Mouse (Mus musculus) midbrain, embryonic 16.5 days (tissue): ENCODE data around the gene Rnf227. TPM values are rescaled to one million over a fixed set of nuclear protein-coding genes. Genes with fewer than 3 reads are reported as not detected.

ENCODE experiments used
- ATAC-seq: fragments of 200-750 bp; cut with Nextera tagmentation; 2 replicates; pipeline ENCODE4 v1.8.0; 2017; ENCODE audit warnings: moderate TSS enrichment
- H3K27ac ChIP-seq: fragments of 300-500 bp; sonication (generic); 2 replicates; pipeline ENCODE4 v1.5.1; 2014; ENCODE audit warnings: mild to moderate bottlenecking, low read length, mixed read lengths
- H3K27me3 ChIP-seq: fragments of 300-500 bp; sonication (generic); 2 replicates; pipeline ENCODE4 v1.6.1; 2014; ENCODE audit warnings: low read depth, low read length, mixed read lengths; ENCODE audit not compliant: control insufficient read depth, insufficient read depth
- H3K36me3 ChIP-seq: fragments of 300-500 bp; sonication (generic); 2 replicates; pipeline ENCODE4 v1.6.1; 2014; ENCODE audit warnings: mild to moderate bottlenecking, low read length, moderate library complexity, mixed read lengths; ENCODE audit not compliant: control insufficient read depth, insufficient read depth
- H3K4me1 ChIP-seq: fragments of 300-500 bp; sonication (generic); 2 replicates; pipeline ENCODE4 v1.6.1; 2014; ENCODE audit warnings: mild to moderate bottlenecking, low read length, mixed read lengths; ENCODE audit not compliant: control insufficient read depth, insufficient read depth
- H3K4me2 ChIP-seq: fragments of 300-500 bp; sonication (generic); 2 replicates; pipeline ENCODE4 v1.6.1; 2014; ENCODE audit warnings: mild to moderate bottlenecking, low read length, mixed read lengths
- H3K4me3 ChIP-seq: fragments of 300-500 bp; sonication (generic); 2 replicates; pipeline ENCODE4 v1.5.1; 2014; ENCODE audit warnings: low read depth, mild to moderate bottlenecking, low read length, moderate library complexity, mixed read lengths
- H3K9ac ChIP-seq: fragments of 300-500 bp; sonication (generic); 2 replicates; pipeline ENCODE4 v1.6.1; 2014; ENCODE audit warnings: low read depth, low read length, mixed read lengths
- H3K9me3 ChIP-seq: fragments of 300-500 bp; sonication (generic); replicated peaks from 2 replicates; pipeline ENCODE4 v1.6.1; 2014; ENCODE audit warnings: mild to moderate bottlenecking, low read length, mixed read lengths; ENCODE audit not compliant: control insufficient read depth, poor library complexity, severe bottlenecking
- WGBS: fragments of 180-500 bp; shearing (Covaris S2); extraction: QIAGEN DNeasy Blood & Tissue Kit; methylation state at CpG from one replicate; pipeline ENCODE4 v1.1.7; 2014; 5-methylcytosine and 5-hydroxymethylcytosine counted together
- polyA plus RNA-seq: library from polyadenylated mRNA; unstranded; fragments of >200 nt; fragmentation: Nextera tagmentation; extraction: Ambion mirVana; gene quantifications from 2 replicates; pipeline ENCODE4 v1.2.1, GENCODE M21; 2015

The Rnf227 gene
- polyA plus RNA-seq, 1 experiment from 2014 or later = 334 TPM

- H3K9me3 ChIP-seq = no peaks in the 10 kb centered on the region
- no peak for ATAC-seq
- H3K36me3 ChIP-seq = no peaks in the 10 kb centered on the region
- no peaks in the 10 kb centered on the region for H3K27me3 ChIP-seq
- no peak overlapping the region for H3K4me2 ChIP-seq
- H3K27ac ChIP-seq = no peak overlapping the region
- H3K4me1 ChIP-seq = no peaks in the 10 kb centered on the region
- H3K4me3 ChIP-seq = no peak overlapping the region
- 79% methylated on average over 7 of the region's 7 CpGs for WGBS
- no peak overlapping the region for H3K9ac ChIP-seq
These were observed 46.5 kb downstream of the Rnf227 start for GRCm38 (mm10) chr11:69386758-69387157.

- Histone ChIP-seq H3K27ac (no peak overlapping the region), H3K9me3 (no peaks in the 10 kb centered on the region), H3K4me3 (no peak overlapping the region), H3K36me3 (no peaks in the 10 kb centered on the region), H3K4me1 (no peaks in the 10 kb centered on the region), H3K9ac (no peak overlapping the region), H3K27me3 (no peaks in the 10 kb centered on the region), H3K4me2 (no peak overlapping the region)
- ATAC-seq = no peak
- WGBS = 98% methylated on average over 4 of the region's 4 CpGs
These were observed 48.4 kb downstream of the Rnf227 start for GRCm38 (mm10) chr11:69388680-69389079.

GRCm38 (mm10) chr11:69389531-69390399 is 49.5 kb downstream of the Rnf227 start:
- ATAC-seq = no peak
- no peak overlapping the region for H3K27ac ChIP-seq
- H3K9me3 ChIP-seq = no peaks in the 10 kb centered on the region
- no peaks in the 10 kb centered on the region for H3K27me3 ChIP-seq
- 61% methylated on average over 14 of the region's 14 CpGs for WGBS
- no peak overlapping the region for H3K4me2 ChIP-seq
- no peaks in the 10 kb centered on the region for H3K36me3 ChIP-seq
- no peak overlapping the region for H3K4me3 ChIP-seq
- H3K9ac ChIP-seq = no peak overlapping the region
- peaks cover 5% of the 10 kb centered on the region for H3K4me1 ChIP-seq

GRCm38 (mm10) chr11:69390400-69391034 is 50.3 kb downstream of the Rnf227 start:
- Histone ChIP-seq H3K27me3 (no peaks in the 10 kb centered on the region), H3K4me1 (peaks cover 5% of the 10 kb centered on the region), H3K9me3 (no peaks in the 10 kb centered on the region), H3K27ac (no peak overlapping the region), H3K36me3 (no peaks in the 10 kb centered on the region), H3K9ac (no peak overlapping the region), H3K4me2 (no peak overlapping the region), H3K4me3 (no peak overlapping the region)
- no peak for ATAC-seq
- 51% methylated on average over 10 of the region's 10 CpGs for WGBS

Other genes with a start within 250 kb of the Rnf227 start
- 12.4 TPM in 2 replicates for gene Per1, start 245.2 kb upstream of the Rnf227 start, polyA plus RNA-seq
- 0.75 and 1.1 TPM in 2 replicates for gene Hes7, start 220.1 kb upstream of the Rnf227 start, polyA plus RNA-seq
- 0.49 and 0.65 TPM in 2 replicates for gene 9130213A22Rik, start 217.9 kb upstream of the Rnf227 start, polyA plus RNA-seq
- gene Aloxe3, start 214.6 kb upstream of the Rnf227 start, polyA plus RNA-seq = 9.0 and 11.5 TPM in 2 replicates
- gene Alox12b, start 183.5 kb upstream of the Rnf227 start, polyA plus RNA-seq = 0.50 and 0.53 TPM in 2 replicates
- 0.59 and 0.72 TPM in 2 replicates for gene Alox8, start 142.6 kb upstream of the Rnf227 start, polyA plus RNA-seq
- 0.51 and 0.67 TPM in 2 replicates for gene Gucy2e, start 103.4 kb upstream of the Rnf227 start, polyA plus RNA-seq
- gene Cntrob, start 16.7 kb upstream of the Rnf227 start, polyA plus RNA-seq = 19.2 and 21.7 TPM in 2 replicates
- 173 and 179 TPM in 2 replicates for gene Trappc1, start 16.5 kb upstream of the Rnf227 start, polyA plus RNA-seq
- gene Kcnab3, start 14.2 kb upstream of the Rnf227 start, polyA plus RNA-seq = 3.8 and 5.3 TPM in 2 replicates
- gene Chd3, start 28.9 kb downstream of the Rnf227 start, polyA plus RNA-seq = 82.8 and 86.1 TPM in 2 replicates
- 86.2 and 89.6 TPM in 2 replicates for gene Naa38, start 55.0 kb downstream of the Rnf227 start, polyA plus RNA-seq
- gene Cyb5d1, start 55.2 kb downstream of the Rnf227 start, polyA plus RNA-seq = 27.1 and 28.9 TPM in 2 replicates
- 5.2 and 5.9 TPM in 2 replicates for gene Tmem88, start 57.8 kb downstream of the Rnf227 start, polyA plus RNA-seq
- gene Kdm6b, start 73.2 kb downstream of the Rnf227 start, polyA plus RNA-seq = 36.4 and 39.0 TPM in 2 replicates
- gene Dnah2, start 208.6 kb downstream of the Rnf227 start, polyA plus RNA-seq = 4.4 and 5.1 TPM in 2 replicates
- gene Efnb3, start 219.7 kb downstream of the Rnf227 start, polyA plus RNA-seq = 165 and 178 TPM in 2 replicates
- gene Wrap53, start 239.8 kb downstream of the Rnf227 start, polyA plus RNA-seq = 19.2 and 20.9 TPM in 2 replicates
- gene Trp53, start 239.9 kb downstream of the Rnf227 start, polyA plus RNA-seq = 48.9 and 57.3 TPM in 2 replicates